Mouse (Mus musculus): ENCODE results near the gene C2cd2l. TPM values are rescaled to one million over a fixed set of nuclear protein-coding genes. Genes with fewer than 3 reads are reported as not detected.
"Not testable (repeated sequence)": the region's sequence is repeated elsewhere in the genome, so short reads cannot be mapped to it uniquely, and the experiment has no call there.

C2cd2l gene
- polyA plus RNA-seq, 1 experiment from 2014 or later: 10.1 TPM

GRCm38 (mm10) chr9:44332918-44333638 lies 13.0 kb upstream of the C2cd2l start:
- H3K4me3 ChIP-seq (ENCODE audit: low read depth, low read length): no peak overlapping the region
- H3K27ac ChIP-seq (ENCODE audit: low read depth, low read length): no peak overlapping the region
- DNase-seq (ENCODE audit: low spot score): no peak
- no peak for ATAC-seq (ENCODE audit: low FRiP score)
- H3K27me3 ChIP-seq (ENCODE audit: control insufficient read depth, insufficient read depth, low read length): no peaks in the 10 kb centered on the region
- H3K36me3 ChIP-seq (ENCODE audit: control insufficient read depth, insufficient read depth, low read length): peaks cover 18% of the 10 kb centered on the region
- 94% methylated on average over 13 of the region's 13 CpGs for WGBS
- H3K9ac ChIP-seq (ENCODE audit: low read depth, low read length): no peak overlapping the region
- H3K9me3 ChIP-seq (ENCODE audit: control insufficient read depth, low read length): no peaks in the 10 kb centered on the region
- H3K4me2 ChIP-seq (replicated peaks; ENCODE audit: low read depth, low read length): no peak overlapping the region
- H3K4me1 ChIP-seq (replicated peaks; ENCODE audit: control insufficient read depth, insufficient read depth, low read length): peaks cover 4% of the 10 kb centered on the region; the same call in 1 of the 2 replicates

DNA sequence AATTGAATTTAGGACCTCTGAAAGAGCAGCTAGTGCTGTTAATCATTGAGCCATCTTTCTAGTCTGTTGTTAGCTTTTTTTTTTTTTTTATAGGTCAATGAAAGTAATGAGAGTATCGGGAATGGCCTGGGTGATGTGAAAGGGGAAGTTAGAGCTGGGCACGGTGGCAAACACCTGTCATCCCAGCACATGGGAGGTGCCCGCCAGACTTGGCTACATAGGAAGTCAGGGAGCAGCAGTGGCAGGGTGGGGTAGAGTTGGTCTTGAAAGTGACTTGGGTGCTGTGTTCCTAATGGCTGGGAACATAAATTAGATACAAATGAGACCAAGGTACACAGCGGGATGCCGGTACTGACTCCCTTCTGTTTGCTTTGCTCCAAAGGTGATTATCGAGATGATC lies 10.7 kb upstream of the C2cd2l start:
- no peak for ATAC-seq (ENCODE audit: low FRiP score)
- 96% methylated on average over 6 of the region's 6 CpGs for WGBS
- peaks cover 18% of the 10 kb centered on the region for H3K36me3 ChIP-seq (ENCODE audit: control insufficient read depth, insufficient read depth, low read length)
- H3K27me3 ChIP-seq (ENCODE audit: control insufficient read depth, insufficient read depth, low read length): no peaks in the 10 kb centered on the region
- H3K9me3 ChIP-seq (ENCODE audit: control insufficient read depth, low read length): no peaks in the 10 kb centered on the region
- no peak for DNase-seq (ENCODE audit: low spot score)
- no peak overlapping the region for H3K9ac ChIP-seq (ENCODE audit: low read depth, low read length)
- no peak overlapping the region for H3K4me3 ChIP-seq (ENCODE audit: low read depth, low read length)
- no peak overlapping the region for H3K4me2 ChIP-seq (replicated peaks; ENCODE audit: low read depth, low read length)
- H3K4me1 ChIP-seq (replicated peaks; ENCODE audit: control insufficient read depth, insufficient read depth, low read length): peaks cover under 1% of the 10 kb centered on the region; the same call in 1 of the 2 replicates
- no peak overlapping the region for H3K27ac ChIP-seq (ENCODE audit: low read depth, low read length)

GRCm38 (mm10) chr9:44327926-44328325 lies 7.8 kb upstream of the C2cd2l start:
- Histone ChIP-seq H3K4me2 (replicated peaks; ENCODE audit: low read depth, low read length) (peak overlapping the region; percentile 80), H3K9me3 (ENCODE audit: control insufficient read depth, low read length) (no peaks in the 10 kb centered on the region), H3K27me3 (ENCODE audit: control insufficient read depth, insufficient read depth, low read length) (no peaks in the 10 kb centered on the region), H3K4me3 (ENCODE audit: low read depth, low read length) (peak overlapping the region; percentile 60), H3K4me1 (replicated peaks; ENCODE audit: control insufficient read depth, insufficient read depth, low read length) (peaks cover 2% of the 10 kb centered on the region; the same call in 1 of the 2 replicates), H3K36me3 (ENCODE audit: control insufficient read depth, insufficient read depth, low read length) (peaks cover 11% of the 10 kb centered on the region), H3K27ac (ENCODE audit: low read depth, low read length) (no peak overlapping the region), H3K9ac (ENCODE audit: low read depth, low read length) (no peak overlapping the region)
- DNase-seq (ENCODE audit: low spot score): no peak
- 97% methylated on average over 5 of the region's 5 CpGs for WGBS
- no peak for ATAC-seq (ENCODE audit: low FRiP score)

- no peaks in the 10 kb centered on the region for H3K27me3 ChIP-seq (ENCODE audit: control insufficient read depth, insufficient read depth, low read length)
- ATAC-seq (ENCODE audit: low FRiP score): peak; percentile 67
Observed at GRCm38 (mm10) chr9:44327064-44327711, 7.1 kb upstream of the C2cd2l start.

GRCm38 (mm10) chr9:44326371-44327063 lies 6.4 kb upstream of the C2cd2l start:
- H3K4me1 ChIP-seq (replicated peaks; ENCODE audit: control insufficient read depth, insufficient read depth, low read length): peaks cover 2% of the 10 kb centered on the region; the same call in 1 of the 2 replicates
- H3K36me3 ChIP-seq (ENCODE audit: control insufficient read depth, insufficient read depth, low read length): peaks cover 3% of the 10 kb centered on the region; the same call in 1 of the 2 replicates
- peak overlapping the region; percentile 91 for H3K9ac ChIP-seq (ENCODE audit: low read depth, low read length)
- H3K27me3 ChIP-seq (ENCODE audit: control insufficient read depth, insufficient read depth, low read length): no peaks in the 10 kb centered on the region
- peak overlapping the region; percentile 88 for H3K27ac ChIP-seq (ENCODE audit: low read depth, low read length)
- peak; percentile 81 for DNase-seq (ENCODE audit: low spot score)
- H3K4me2 ChIP-seq (replicated peaks; ENCODE audit: low read depth, low read length): peak overlapping the region; percentile 80
- no peaks in the 10 kb centered on the region for H3K9me3 ChIP-seq (ENCODE audit: control insufficient read depth, low read length)
- WGBS: under 1% methylated on average over 38 of the region's 38 CpGs
- peak overlapping the region; percentile 60 for H3K4me3 ChIP-seq (ENCODE audit: low read depth, low read length)
- peak; percentile 91 for ATAC-seq (ENCODE audit: low FRiP score)

More at GRCm38 (mm10) chr9:44327064-44327711, 7.1 kb upstream of the C2cd2l start:
- peaks cover 7% of the 10 kb centered on the region for H3K36me3 ChIP-seq (ENCODE audit: control insufficient read depth, insufficient read depth, low read length)
- H3K4me2 ChIP-seq (replicated peaks; ENCODE audit: low read depth, low read length): peak overlapping the region; percentile 80
- no peaks in the 10 kb centered on the region for H3K9me3 ChIP-seq (ENCODE audit: control insufficient read depth, low read length)
- DNase-seq (ENCODE audit: low spot score): peak; percentile 60
- under 1% methylated on average over 22 of the region's 22 CpGs for WGBS
- H3K4me3 ChIP-seq (ENCODE audit: low read depth, low read length): peak overlapping the region; percentile 60
- H3K9ac ChIP-seq (ENCODE audit: low read depth, low read length): peak overlapping the region; percentile 91
- H3K27ac ChIP-seq (ENCODE audit: low read depth, low read length): peak overlapping the region; percentile 88
- peaks cover 2% of the 10 kb centered on the region; the same call in 1 of the 2 replicates for H3K4me1 ChIP-seq (replicated peaks; ENCODE audit: control insufficient read depth, insufficient read depth, low read length)

GRCm38 (mm10) chr9:44325768-44326370 lies 5.8 kb upstream of the C2cd2l start, which contains the start of gene Dpagt1:
TSS of gene Dpagt1 (plus strand) at chr9:44326019.
- 8% methylated on average over 12 of the region's 12 CpGs for WGBS
- Histone ChIP-seq H3K9ac (ENCODE audit: low read depth, low read length) (peak within 1 kb of the TSS; percentile 91), H3K4me1 (replicated peaks; ENCODE audit: control insufficient read depth, insufficient read depth, low read length) (peaks cover 2% of the 10 kb centered on the region; the same call in 1 of the 2 replicates), H3K27ac (ENCODE audit: low read depth, low read length) (peak within 1 kb of the TSS; percentile 88), H3K4me2 (replicated peaks; ENCODE audit: low read depth, low read length) (peak within 1 kb of the TSS; percentile 80), H3K4me3 (ENCODE audit: low read depth, low read length) (peak within 1 kb of the TSS; percentile 60), H3K9me3 (ENCODE audit: control insufficient read depth, low read length) (no peaks in the 10 kb centered on the region), H3K36me3 (ENCODE audit: control insufficient read depth, insufficient read depth, low read length) (0 out of 2 replicates have a peak, but pooled peaks cover 2% of the 10 kb centered on the region), H3K27me3 (ENCODE audit: control insufficient read depth, insufficient read depth, low read length) (no peaks in the 10 kb centered on the region)
- ATAC-seq (ENCODE audit: low FRiP score) (peak; percentile 13; the same call in 1 of the 2 replicates), DNase-seq (ENCODE audit: low spot score) (no peak)

- H3K36me3 ChIP-seq (ENCODE audit: control insufficient read depth, insufficient read depth, low read length); H3K4me3 ChIP-seq (ENCODE audit: low read depth, low read length); H3K9me3 ChIP-seq (ENCODE audit: control insufficient read depth, low read length); H3K4me1 ChIP-seq (replicated peaks; ENCODE audit: control insufficient read depth, insufficient read depth, low read length); DNase-seq (ENCODE audit: low spot score); H3K27ac ChIP-seq (ENCODE audit: low read depth, low read length); ATAC-seq (ENCODE audit: low FRiP score); H3K27me3 ChIP-seq (ENCODE audit: control insufficient read depth, insufficient read depth, low read length); H3K9ac ChIP-seq (ENCODE audit: low read depth, low read length): not testable (repeated sequence)
- H3K4me2 ChIP-seq (replicated peaks; ENCODE audit: low read depth, low read length): peak overlapping the region; percentile 80
- 73% methylated on average over 5 of the region's 8 CpGs for WGBS
Observed at GRCm38 (mm10) chr9:44325032-44325767, 5.1 kb upstream of the C2cd2l start.

DNA sequence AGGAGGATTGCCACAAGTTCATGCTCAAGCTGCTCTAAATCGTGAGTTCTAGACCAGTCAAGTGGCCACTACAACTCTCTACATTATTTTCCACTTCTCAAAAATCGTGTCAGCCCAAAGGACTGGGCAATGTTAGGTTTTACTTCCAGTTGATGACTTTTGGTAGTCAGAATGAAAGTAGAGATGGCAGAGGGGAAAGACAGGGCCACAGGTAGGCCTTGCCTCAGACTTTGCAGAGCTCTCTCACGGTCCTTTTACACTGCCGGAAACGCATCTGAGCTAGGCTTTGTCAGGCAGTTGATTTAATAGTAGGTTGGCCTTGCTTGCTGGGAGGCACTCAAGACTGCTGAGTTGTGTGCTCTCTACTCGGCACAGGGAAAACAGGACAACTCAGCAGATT lies 4.1 kb upstream of the C2cd2l start:
- 82% methylated on average over 6 of the region's 6 CpGs for whole genome bisulfite sequencing
- no peak for DNase-seq (ENCODE audit: low spot score)
- H3K27me3 ChIP-seq (ENCODE audit: control insufficient read depth, insufficient read depth, low read length): no peaks in the 10 kb centered on the region
- no peak overlapping the region for H3K27ac ChIP-seq (ENCODE audit: low read depth, low read length)
- H3K9me3 ChIP-seq (ENCODE audit: control insufficient read depth, low read length): no peaks in the 10 kb centered on the region
- 0 out of 2 replicates have a peak, but pooled peaks cover 2% of the 10 kb centered on the region for H3K36me3 ChIP-seq (ENCODE audit: control insufficient read depth, insufficient read depth, low read length)
- H3K4me1 ChIP-seq (replicated peaks; ENCODE audit: control insufficient read depth, insufficient read depth, low read length): peaks cover 6% of the 10 kb centered on the region
- no peak overlapping the region for H3K4me2 ChIP-seq (replicated peaks; ENCODE audit: low read depth, low read length)
- no peak overlapping the region for H3K9ac ChIP-seq (ENCODE audit: low read depth, low read length)
- no peak overlapping the region for H3K4me3 ChIP-seq (ENCODE audit: low read depth, low read length)
- ATAC-seq (ENCODE audit: low FRiP score): no peak
